Mouse (Mus musculus) bone marrow, adult 2 months (tissue): ENCODE results near the gene Dock1.

Source experiments
- CTCF ChIP-seq: fragments of 200-500 bp; IDR thresholded peaks from 2 replicates; pipeline ENCODE4 v1.5.1; 2011; ENCODE audit warnings: low read length, control low read depth; ENCODE audit not compliant: control insufficient read depth, insufficient read depth
- POLR2A ChIP-seq: fragments of 200-500 bp; IDR thresholded peaks from 2 replicates; pipeline ENCODE4 v1.6.1; 2011; ENCODE audit warnings: low read depth, mild to moderate bottlenecking, control low read depth, low read length, borderline replicate concordance; ENCODE audit not compliant: control insufficient read depth

- TF ChIP-seq CTCF (no peak), POLR2A (no peak)
Measured at GRCm38 (mm10) chr7:134725551-134726529, 55.4 kb downstream of the Dock1 start.
